Mouse (Mus musculus) embryonic facial prominence, embryonic 15.5 days (tissue): ENCODE results near the gene Mtcl1. TPM values are rescaled to one million over a fixed set of nuclear protein-coding genes. Genes with fewer than 3 reads are reported as not detected.

ENCODE experiments used
- polyA plus RNA-seq: library from polyadenylated mRNA; unstranded; fragments of >200 nt; fragmentation: Nextera tagmentation; extraction: Ambion mirVana; gene quantifications from 2 replicates; pipeline ENCODE4 v1.2.1, GENCODE M21; 2015

Gene Mtcl1
- polyA plus RNA-seq, 1 experiment from 2014 or later: 5.8 TPM

Other genes starting within 250 kb of the Mtcl1 start
- 49.7 and 54.1 TPM in 2 replicates for gene Rab12, start 70.0 kb upstream of the Mtcl1 start, polyA plus RNA-seq
- gene Themis3, start 144.9 kb upstream of the Mtcl1 start, polyA plus RNA-seq: 0.25 TPM in 1 of 2 replicates, not detected in the other